Mouse (Mus musculus) embryonic facial prominence, embryonic 11.5 days (tissue): ENCODE measurements around the gene Helz2. TPM values are rescaled to one million over a fixed set of nuclear protein-coding genes. Genes with fewer than 3 reads are reported as not detected.
A peak's percentile ranks its signal among the peaks of the same experiment; 100 is the strongest.

Source experiments
- ATAC-seq: fragments of 200-750 bp; cut with Nextera tagmentation; replicated peaks from 2 replicates; pipeline ENCODE4 v1.8.0; 2017; ENCODE audit warnings: low read depth; ENCODE audit not compliant: insufficient number of reproducible peaks, low FRiP score, low TSS enrichment
- DNase-seq: peaks from one replicate; pipeline ENCODE4 v3.0.0-alpha.2; 2015; ENCODE audit warnings: low spot score
- H3K27ac ChIP-seq: fragments of 300-500 bp; sonication (generic); replicated peaks from 2 replicates; pipeline ENCODE4 v1.5.1; 2014; ENCODE audit warnings: mild to moderate bottlenecking, low read depth, low read length, control low read depth
- H3K27me3 ChIP-seq: fragments of 300-500 bp; sonication (generic); 2 replicates; pipeline ENCODE4 v1.6.1; 2014; ENCODE audit warnings: mild to moderate bottlenecking, low read length, moderate library complexity, mixed read lengths; ENCODE audit not compliant: control insufficient read depth, insufficient read depth
- H3K36me3 ChIP-seq: fragments of 300-500 bp; sonication (generic); replicated peaks from 2 replicates; pipeline ENCODE4 v1.6.1; 2014; ENCODE audit warnings: low read depth, mild to moderate bottlenecking, low read length, moderate library complexity, mixed read lengths; ENCODE audit not compliant: control insufficient read depth, insufficient read depth
- H3K4me1 ChIP-seq: fragments of 300-500 bp; sonication (generic); 2 replicates; pipeline ENCODE4 v1.6.1; 2014; ENCODE audit warnings: low read length, mixed read lengths; ENCODE audit not compliant: control insufficient read depth, insufficient read depth
- H3K4me2 ChIP-seq: fragments of 300-500 bp; sonication (generic); 2 replicates; pipeline ENCODE4 v1.6.1; 2014; ENCODE audit warnings: low read depth, mild to moderate bottlenecking, control low read depth, low read length, moderate library complexity
- H3K4me3 ChIP-seq: fragments of 300-500 bp; sonication (generic); 2 replicates; pipeline ENCODE4 v1.5.1; 2014; ENCODE audit warnings: low read depth, low read length, control low read depth
- H3K9ac ChIP-seq: fragments of 300-500 bp; sonication (generic); replicated peaks from 2 replicates; pipeline ENCODE4 v1.6.1; 2014; ENCODE audit warnings: mild to moderate bottlenecking, control low read depth, low read length
- H3K9me3 ChIP-seq: fragments of 300-500 bp; sonication (generic); replicated peaks from 2 replicates; pipeline ENCODE4 v1.6.1; 2016; ENCODE audit warnings: mild to moderate bottlenecking, low read length, inconsistent platforms, mixed read lengths; ENCODE audit not compliant: control insufficient read depth
- WGBS: fragments of 180-500 bp; shearing (Covaris S2); extraction: QIAGEN DNeasy Blood & Tissue Kit; methylation state at CpG from one replicate; pipeline ENCODE4 v1.1.7; 2014; 5-methylcytosine and 5-hydroxymethylcytosine counted together
- polyA plus RNA-seq: library from polyadenylated mRNA; unstranded; fragments of >200 nt; fragmentation: Nextera tagmentation; extraction: Ambion mirVana; gene quantifications from 2 replicates; pipeline ENCODE4 v1.2.1, GENCODE M21; 2014

Helz2 gene
- polyA plus RNA-seq, 1 experiment from 2014 or later, result 0.70 TPM

DNA sequence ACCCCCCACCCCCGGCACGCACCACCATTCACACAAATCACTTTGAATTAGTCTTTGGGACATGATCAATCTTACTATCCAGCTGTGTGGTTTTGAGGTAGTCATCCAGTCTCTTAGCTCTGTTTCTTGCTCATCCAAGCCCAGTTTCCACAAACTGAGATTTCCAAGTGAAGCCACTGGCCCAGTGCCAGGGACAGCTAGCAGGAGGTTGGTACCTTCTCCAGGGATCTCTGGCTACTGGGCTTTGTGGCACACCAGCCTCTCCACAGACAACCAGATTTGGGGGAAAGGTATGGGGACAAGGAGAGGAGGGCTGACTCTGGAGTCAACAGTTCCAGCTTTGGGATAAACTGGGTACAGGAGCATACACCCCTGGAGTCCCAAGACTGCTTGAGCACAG is 21.5 kb downstream of the Helz2 start:
- Histone ChIP-seq H3K27ac (no peak overlapping the region), H3K36me3 (no peaks in the 10 kb centered on the region), H3K4me3 (no peak overlapping the region; the same call in 1 of the 2 replicates), H3K4me2 (peak overlapping the region; percentile 71), H3K9ac (no peak overlapping the region; the same call in 1 of the 2 replicates), H3K27me3 (no peaks in the 10 kb centered on the region), H3K4me1 (no peaks in the 10 kb centered on the region; the same call in 1 of the 2 replicates), H3K9me3 (no peaks in the 10 kb centered on the region)
- DNase-seq (no peak), ATAC-seq (no peak)
- 39% methylated on average over 2 of the region's 2 CpGs for WGBS

DNA sequence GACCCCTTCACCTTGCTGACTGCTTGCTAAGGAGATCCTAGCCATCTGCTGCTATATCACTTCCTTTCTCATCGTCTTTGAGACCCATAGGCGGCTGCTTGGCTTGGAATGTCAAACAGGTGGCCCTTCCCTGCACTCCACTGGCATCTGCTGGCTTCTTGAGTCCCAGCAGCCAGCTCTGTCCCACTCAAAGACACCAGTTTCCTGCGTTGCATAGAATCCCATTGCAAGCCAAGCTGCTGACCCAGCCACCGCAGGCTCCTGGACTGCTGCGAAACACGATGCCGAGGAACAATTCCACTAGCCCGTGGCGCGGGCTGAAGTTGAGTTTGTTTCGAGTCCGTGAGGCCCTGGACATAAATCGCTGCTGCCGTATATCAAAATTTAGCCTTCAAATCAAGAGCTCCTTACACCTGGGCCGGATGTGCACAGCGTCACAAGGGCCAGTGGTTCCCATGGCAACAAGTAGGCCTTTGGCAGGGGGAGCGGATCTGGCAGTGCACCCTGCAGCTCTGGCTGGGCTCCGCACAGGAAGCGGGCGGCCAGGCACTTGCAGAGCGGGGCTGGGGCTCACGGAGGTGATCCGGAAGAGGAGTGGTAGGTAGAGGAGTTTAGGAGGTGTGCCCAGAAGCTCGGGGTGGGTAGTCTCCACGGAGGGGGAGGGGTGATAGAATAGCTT is 22.1 kb downstream of the Helz2 start, which contains the start of gene Fndc11:
Fndc11 (plus strand) TSS at position 476 of the 679 bp plus-strand sequence.
- peak; percentile 87 for DNase-seq
- WGBS, result 3% methylated on average over 25 of the region's 25 CpGs
- peak; percentile 93 for ATAC-seq
- Histone ChIP-seq H3K36me3 (no peaks in the 10 kb centered on the region), H3K4me1 (no peaks in the 10 kb centered on the region; the same call in 1 of the 2 replicates), H3K4me2 (peak within 1 kb of the TSS; percentile 71), H3K27me3 (no peaks in the 10 kb centered on the region), H3K27ac (0 out of 2 replicates have a peak within 1 kb of the TSS, but pooled peaks have one; percentile 20), H3K9ac (peak within 1 kb of the TSS; percentile 33), H3K9me3 (no peaks in the 10 kb centered on the region), H3K4me3 (peak within 1 kb of the TSS; percentile 23)

DNA sequence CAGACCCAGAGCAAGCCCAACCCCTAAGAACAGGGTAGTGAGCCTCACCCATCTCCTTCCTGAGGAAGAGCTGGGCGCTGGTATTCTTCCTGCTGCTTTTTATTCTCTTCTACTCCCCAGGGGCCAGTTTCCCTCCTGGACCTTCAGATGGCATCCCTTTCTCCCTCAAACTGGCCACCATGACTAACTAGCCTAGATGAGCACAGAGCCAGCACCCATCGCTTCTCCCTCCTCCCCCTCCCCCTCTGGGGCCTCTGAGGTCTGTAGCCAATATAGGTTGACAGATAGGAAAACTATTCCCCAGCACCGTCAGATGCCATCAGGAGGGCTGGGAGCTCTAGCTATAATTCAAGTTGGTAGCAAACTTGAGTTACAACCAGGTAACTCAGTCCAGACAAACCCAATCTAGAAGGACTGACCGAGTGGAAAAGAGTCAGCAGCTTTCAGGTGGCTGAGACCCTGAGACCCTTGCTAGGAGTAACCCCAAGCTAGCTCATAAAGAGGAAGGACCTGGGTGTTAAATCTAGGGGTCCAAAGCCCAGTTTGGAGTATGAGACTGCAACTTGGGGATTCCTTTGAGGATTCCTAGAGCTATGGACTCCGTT is 22.8 kb downstream of the Helz2 start:
- Histone ChIP-seq H3K36me3 (no peaks in the 10 kb centered on the region), H3K27ac (0 out of 2 replicates have a peak overlapping the region, but pooled peaks have one; percentile 20), H3K27me3 (no peaks in the 10 kb centered on the region), H3K9me3 (no peaks in the 10 kb centered on the region), H3K4me1 (no peaks in the 10 kb centered on the region; the same call in 1 of the 2 replicates), H3K9ac (no peak overlapping the region), H3K4me2 (no peak overlapping the region; the same call in 1 of the 2 replicates), H3K4me3 (no peak overlapping the region)
- 62% methylated on average over 5 of the region's 5 CpGs for WGBS
- no peak for ATAC-seq
- no peak for DNase-seq

DNA sequence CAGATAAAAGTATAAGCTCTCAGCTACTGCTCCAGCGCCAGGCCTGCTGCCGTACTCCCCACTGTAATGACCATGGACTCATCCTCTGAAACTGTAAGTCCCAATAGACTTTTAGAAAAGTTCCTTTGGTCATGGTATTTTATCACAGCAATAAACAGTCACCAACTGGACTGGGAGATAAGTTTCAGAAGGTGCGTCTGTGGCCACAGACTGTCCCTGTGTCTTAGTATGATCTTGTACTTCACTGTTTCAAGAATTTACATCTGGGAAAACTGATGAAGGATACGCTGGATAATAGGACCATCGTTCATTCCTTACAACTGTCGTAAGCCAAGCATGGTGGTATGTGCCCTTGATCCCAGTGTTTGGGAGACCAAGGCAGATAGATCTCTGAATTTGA is 25.8 kb downstream of the Helz2 start:
- no peaks in the 10 kb centered on the region for H3K36me3 ChIP-seq
- DNase-seq (no peak), ATAC-seq (no peak)
- H3K27ac ChIP-seq, result no peak overlapping the region
- peaks cover 5% of the 10 kb centered on the region for H3K4me1 ChIP-seq
- H3K27me3 ChIP-seq, result peaks cover 16% of the 10 kb centered on the region
- WGBS, result 88% methylated on average over 6 of the region's 6 CpGs
- no peak overlapping the region for H3K4me2 ChIP-seq
- no peaks in the 10 kb centered on the region for H3K9me3 ChIP-seq
- no peak overlapping the region for H3K9ac ChIP-seq
- H3K4me3 ChIP-seq, result no peak overlapping the region

DNA sequence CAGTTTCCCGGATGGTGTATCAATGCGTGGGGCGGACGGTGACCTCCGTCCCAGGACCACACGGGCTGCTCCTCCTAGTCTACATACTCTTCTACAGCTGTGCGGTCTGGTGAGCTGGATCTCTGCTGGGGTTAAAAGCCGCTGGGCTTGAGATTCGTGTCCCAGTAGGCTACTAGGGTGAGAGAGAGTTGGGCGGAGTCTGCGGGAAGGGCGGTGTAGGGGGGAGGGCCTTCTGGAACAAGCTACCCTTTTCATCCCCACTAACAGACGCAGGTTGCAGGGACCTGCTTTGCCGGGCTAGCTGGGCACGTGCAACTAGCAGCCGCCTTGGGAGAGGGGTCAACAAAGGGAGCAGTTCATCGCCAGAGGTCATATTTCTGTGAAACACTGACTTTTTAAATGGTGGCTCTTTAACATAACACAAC is 28.8 kb downstream of the Helz2 start, which contains the start of gene Srms:
Srms (minus strand) TSS at position 165 of the 425 bp plus-strand sequence.
- Histone ChIP-seq H3K27ac (no peak within 1 kb of the TSS), H3K4me3 (peak within 1 kb of the TSS; percentile 26), H3K9me3 (no peaks in the 10 kb centered on the region), H3K4me1 (peaks cover 5% of the 10 kb centered on the region), H3K4me2 (peak within 1 kb of the TSS; percentile 50), H3K36me3 (no peaks in the 10 kb centered on the region), H3K9ac (no peak within 1 kb of the TSS; the same call in 1 of the 2 replicates), H3K27me3 (peaks cover 18% of the 10 kb centered on the region)
- DNase-seq (peak; percentile 42), ATAC-seq (peak; percentile 69; the same call in 1 of the 2 replicates)
- under 1% methylated on average over 17 of the region's 17 CpGs for WGBS

DNA sequence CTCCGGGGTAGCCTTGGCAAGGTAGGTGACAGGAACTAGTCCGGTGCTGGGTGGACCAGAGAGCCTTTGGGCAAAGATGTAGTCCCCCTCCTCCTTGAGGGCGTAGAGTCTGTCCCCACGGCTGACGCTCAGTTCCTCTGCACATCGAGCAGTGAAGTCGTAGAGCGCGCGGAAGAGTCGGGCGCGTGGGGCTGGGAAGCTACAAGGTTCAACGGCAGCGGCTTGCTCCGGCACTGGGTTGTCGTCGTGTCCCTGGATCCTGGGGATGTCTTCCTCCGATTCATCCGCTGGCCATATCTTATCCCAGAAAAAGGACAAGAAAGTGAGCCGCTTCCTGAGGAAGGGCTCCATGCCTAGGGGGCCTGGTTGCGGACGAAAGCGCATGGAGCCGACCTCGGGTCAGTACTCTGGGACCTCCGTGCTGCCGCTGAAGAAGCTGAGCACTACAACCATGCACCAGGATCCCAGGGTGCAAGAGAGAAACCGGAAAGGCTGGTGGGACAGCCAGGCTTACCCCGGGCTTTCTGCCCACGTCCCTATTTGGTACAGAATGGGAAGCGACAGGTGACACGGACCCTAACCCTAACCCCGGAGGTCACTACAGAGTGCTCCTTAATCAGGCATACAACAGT is 29.3 kb downstream of the Helz2 start:
- peaks cover 5% of the 10 kb centered on the region for H3K4me1 ChIP-seq
- H3K36me3 ChIP-seq, result no peaks in the 10 kb centered on the region
- DNase-seq (peak; percentile 13), ATAC-seq (peak; percentile 15; the same call in 1 of the 2 replicates)
- no peak overlapping the region; the same call in 1 of the 2 replicates for H3K9ac ChIP-seq
- no peak overlapping the region for H3K27ac ChIP-seq
- no peaks in the 10 kb centered on the region for H3K9me3 ChIP-seq
- H3K4me3 ChIP-seq, result peak overlapping the region; percentile 26
- H3K4me2 ChIP-seq, result peak overlapping the region; percentile 50
- WGBS, result 3% methylated on average over 34 of the region's 34 CpGs
- peaks cover 18% of the 10 kb centered on the region for H3K27me3 ChIP-seq

DNA sequence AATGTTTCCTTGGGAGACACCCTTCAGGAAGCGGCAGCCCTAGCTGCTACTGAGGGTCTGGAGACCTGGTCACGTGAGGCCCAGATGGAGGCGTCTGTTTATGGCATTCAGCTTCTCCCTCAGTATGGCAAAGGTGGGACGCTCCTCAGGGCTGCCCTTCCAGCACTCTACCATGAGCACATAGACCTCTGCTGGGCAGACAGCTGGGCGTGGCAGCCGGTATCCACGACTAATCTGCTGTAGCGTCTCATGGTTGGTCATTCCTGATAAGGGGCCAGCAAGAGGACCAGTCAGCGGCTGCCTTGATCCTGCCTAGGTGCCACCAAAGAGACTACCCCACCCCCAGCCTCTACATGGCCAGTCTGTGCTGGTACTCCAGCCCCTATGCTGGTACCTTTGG is 35.7 kb downstream of the Helz2 start:
- ATAC-seq, result no peak
- no peak overlapping the region for H3K4me3 ChIP-seq
- H3K9me3 ChIP-seq, result no peaks in the 10 kb centered on the region
- H3K36me3 ChIP-seq, result no peaks in the 10 kb centered on the region
- no peak overlapping the region for H3K4me2 ChIP-seq
- H3K27ac ChIP-seq, result no peak overlapping the region
- peaks cover 2% of the 10 kb centered on the region; the same call in 1 of the 2 replicates for H3K27me3 ChIP-seq
- H3K9ac ChIP-seq, result no peak overlapping the region
- H3K4me1 ChIP-seq, result no peaks in the 10 kb centered on the region
- 80% methylated on average over 9 of the region's 9 CpGs for WGBS
- DNase-seq, result no peak
